Mouse (Mus musculus) brain, embryonic 14.5 days (tissue): ENCODE measurements around the gene Cpt1b.

ENCODE experiments used
- CTCF ChIP-seq: fragments of 200-500 bp; IDR thresholded peaks from 2 replicates; pipeline ENCODE4 v1.5.1; 2012; ENCODE audit warnings: inconsistent platforms, mild to moderate bottlenecking, moderate library complexity, borderline replicate concordance; ENCODE audit not compliant: insufficient read depth, insufficient read length; ENCODE audit errors: extremely low read depth
- POLR2A ChIP-seq: fragments of 200-500 bp; IDR thresholded peaks from 2 replicates; pipeline ENCODE4 v1.6.1; 2012; ENCODE audit warnings: mild to moderate bottlenecking, inconsistent platforms, borderline replicate concordance; ENCODE audit not compliant: poor library complexity, insufficient read depth, insufficient read length, severe bottlenecking; ENCODE audit errors: extremely low read depth

- TF ChIP-seq CTCF (peak; percentile 58; the same call in 1 of the 2 replicates), POLR2A (no peak)
Observed at GRCm38 (mm10) chr15:89468577-89468976, 42.9 kb upstream of the Cpt1b start.
